Mouse (Mus musculus): ENCODE results near the gene Sort1. TPM values are rescaled to one million over a fixed set of nuclear protein-coding genes. Genes with fewer than 3 reads are reported as not detected.

Gene Sort1
- polyA plus RNA-seq, 1 experiment from 2014 or later, result 13.7 TPM

Other genes with a start within 250 kb of the Sort1 start
- gene Gstm4, start 239.2 kb upstream of the Sort1 start, polyA plus RNA-seq (2015; fragmentation: Nextera tagmentation; extraction: Ambion mirVana), result 17.6 and 18.6 TPM in 2 replicates
- 34.5 and 38.5 TPM in 2 replicates for gene Ampd2, start 197.4 kb upstream of the Sort1 start, polyA plus RNA-seq (2015; fragmentation: Nextera tagmentation; extraction: Ambion mirVana)
- 0.80 and 1.6 TPM in 2 replicates for gene Gnat2, start 191.3 kb upstream of the Sort1 start, polyA plus RNA-seq (2015; fragmentation: Nextera tagmentation; extraction: Ambion mirVana)
- gene Gnai3, start 137.9 kb upstream of the Sort1 start, polyA plus RNA-seq (2015; fragmentation: Nextera tagmentation; extraction: Ambion mirVana), result 151 and 162 TPM in 2 replicates
- gene Gpr61, start 129.2 kb upstream of the Sort1 start, polyA plus RNA-seq (2015; fragmentation: Nextera tagmentation; extraction: Ambion mirVana), result 0.04 TPM in 1 of 2 replicates, not detected in the other
- 2.3 and 2.4 TPM in 2 replicates for gene Amigo1, start 97.7 kb upstream of the Sort1 start, polyA plus RNA-seq (2015; fragmentation: Nextera tagmentation; extraction: Ambion mirVana)
- gene Cyb561d1, start 82.9 kb upstream of the Sort1 start, polyA plus RNA-seq (2015; fragmentation: Nextera tagmentation; extraction: Ambion mirVana), result 3.1 and 3.4 TPM in 2 replicates
- 12.9 and 13.4 TPM in 2 replicates for gene Atxn7l2, start 73.1 kb upstream of the Sort1 start, polyA plus RNA-seq (2015; fragmentation: Nextera tagmentation; extraction: Ambion mirVana)
- 0.46 and 1.1 TPM in 2 replicates for gene Sypl2, start 57.4 kb upstream of the Sort1 start, polyA plus RNA-seq (2015; fragmentation: Nextera tagmentation; extraction: Ambion mirVana)
- 254 and 275 TPM in 2 replicates for gene Psma5, start 27.2 kb upstream of the Sort1 start, polyA plus RNA-seq (2015; fragmentation: Nextera tagmentation; extraction: Ambion mirVana)
- gene Mybphl, start 80.8 kb downstream of the Sort1 start, polyA plus RNA-seq (2015; fragmentation: Nextera tagmentation; extraction: Ambion mirVana), result 6.1 and 9.9 TPM in 2 replicates
- gene Psrc1, start 99.8 kb downstream of the Sort1 start, polyA plus RNA-seq (2015; fragmentation: Nextera tagmentation; extraction: Ambion mirVana), result 73.9 and 75.6 TPM in 2 replicates
- 6.8 and 6.9 TPM in 2 replicates for gene Celsr2, start 131.5 kb downstream of the Sort1 start, polyA plus RNA-seq (2015; fragmentation: Nextera tagmentation; extraction: Ambion mirVana)
- gene Sars, start 161.1 kb downstream of the Sort1 start, polyA plus RNA-seq (2015; fragmentation: Nextera tagmentation; extraction: Ambion mirVana), result 112 and 117 TPM in 2 replicates

All from lung, embryonic 16.5 days (tissue).